Mouse (Mus musculus): ENCODE measurements at regions not wholly inside any gene's neighbourhood (a gene's known extent, or its start where the extent isn't known, plus 50 kb on each side); places are given as distances from the start of the nearest gene placed in this dataset.

DNA sequence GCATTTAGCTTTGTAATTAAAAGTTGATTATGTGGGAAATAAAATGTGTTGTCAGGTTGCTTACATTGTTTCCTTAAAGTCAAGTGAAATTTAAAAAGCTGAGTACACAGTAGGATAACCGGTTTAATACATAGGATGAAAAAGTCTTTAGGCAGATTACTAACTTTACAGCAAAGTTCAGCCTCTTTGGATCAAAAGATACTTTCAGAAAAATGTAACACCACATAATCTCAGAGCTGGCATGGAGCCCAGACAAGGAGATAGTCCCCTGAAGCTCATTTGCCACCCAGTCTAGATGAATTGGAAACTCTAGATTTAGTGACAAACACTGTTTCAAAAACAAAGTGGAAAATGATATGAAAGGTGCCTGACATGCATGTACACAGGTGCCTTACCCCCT, 139.6 kb downstream of the Slco4c1 start:
- in situ Hi-C loops (cut with MboI; ENCODE audit: low pct_unique_long_range_greater_than_20kb) = no loop called here
- H3K27me3 ChIP-seq = no peaks in the 10 kb centered on the region
- CTCF ChIA-PET = no interaction called here
- POLR2A ChIA-PET = no interaction called here
- no peak for DNase-seq (ENCODE audit: low read depth, low spot score)
- ATAC-seq = no peak
- TF ChIP-seq CTCF (IDR thresholded peaks at IDR 0.05) = no peak

DNA sequence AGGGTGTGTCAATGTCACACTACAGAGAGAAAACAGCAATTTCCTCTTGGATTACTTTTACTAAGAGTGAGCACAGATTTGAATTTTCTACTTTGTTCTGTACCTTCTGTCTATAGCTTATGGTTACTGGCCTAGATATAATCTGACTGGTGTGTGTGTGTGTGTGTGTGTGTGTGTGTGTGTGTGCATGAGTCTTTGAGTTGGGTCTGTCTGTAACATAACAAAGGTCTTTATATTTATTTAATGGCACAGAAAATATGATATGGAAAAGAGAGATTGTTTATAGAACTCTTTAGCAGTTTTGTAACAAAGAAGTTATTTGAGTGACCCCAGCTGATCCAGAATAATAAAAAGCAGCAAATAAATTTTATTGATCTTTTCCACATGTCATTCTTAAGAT, 140.1 kb downstream of the Slco4c1 start:
- no peaks in the 10 kb centered on the region for H3K27me3 ChIP-seq
- ChIA-PET CTCF (no interaction called here), POLR2A (interaction anchor here (0.6 kb wide), 1 partner anchor 1351 kb away, joined by 3 read pairs; no protein-coding TSS in a partner anchor)
- no peak for TF ChIP-seq CTCF (IDR thresholded peaks at IDR 0.05)
- DNase-seq (ENCODE audit: low read depth, low spot score) (no peak), ATAC-seq (no peak)
- in situ Hi-C loops (cut with MboI; ENCODE audit: low pct_unique_long_range_greater_than_20kb) = no loop called here

Data from Patski (cell line).